Mouse (Mus musculus) ovary, adult 2 months (tissue): ENCODE results near the gene Osbpl7. TPM values are rescaled to one million over a fixed set of nuclear protein-coding genes. Genes with fewer than 3 reads are reported as not detected.

Experiments used
- polyA plus RNA-seq: library from polyadenylated mRNA; depleted of rRNA; stranded (reverse); fragments of >200 nt; gene quantifications from 2 replicates; pipeline ENCODE4 v1.2.3, GENCODE M21; 2012; rRNA removed

Osbpl7 gene
- 15.7 and 17.9 TPM in 2 replicates for polyA plus RNA-seq

DNA sequence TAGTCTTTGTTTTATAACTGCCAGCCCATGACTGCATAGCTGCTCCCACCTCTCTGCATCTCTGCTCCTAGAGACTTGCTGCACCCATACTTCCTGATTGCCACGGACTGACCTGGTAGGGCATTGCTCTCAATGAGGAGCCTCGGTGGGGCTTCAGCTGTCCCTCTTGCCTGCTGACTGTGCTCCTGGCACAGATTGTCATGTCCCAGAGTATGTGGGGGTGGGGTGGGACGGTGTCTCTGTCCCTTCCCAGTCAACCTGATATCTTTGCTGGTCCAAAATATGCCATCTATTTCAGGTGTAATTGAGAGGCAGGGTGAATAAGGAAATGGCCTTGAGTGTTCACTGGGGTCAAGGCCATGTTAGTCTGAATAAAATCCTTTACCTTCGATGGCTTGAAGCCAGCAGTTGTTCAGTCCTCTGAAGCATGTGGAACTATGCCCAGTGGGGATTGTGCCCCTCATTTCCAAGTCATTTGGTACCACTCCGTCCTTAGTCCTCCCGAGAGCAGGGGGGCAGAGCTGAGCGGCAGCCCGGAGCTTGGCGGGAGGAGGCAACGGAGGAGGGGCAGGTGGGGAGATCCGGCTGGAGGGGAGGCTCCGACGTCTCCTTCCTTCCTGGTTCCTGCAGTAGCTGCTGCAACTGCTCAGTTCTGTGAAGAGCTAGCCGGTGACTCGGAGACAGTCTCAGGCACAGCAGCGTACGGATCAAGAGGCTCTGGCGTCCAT lies at the start of gene Osbpl7:
Gene Osbpl7 (plus strand): TSS at position 413 of the 728 bp plus-strand sequence.

DNA sequence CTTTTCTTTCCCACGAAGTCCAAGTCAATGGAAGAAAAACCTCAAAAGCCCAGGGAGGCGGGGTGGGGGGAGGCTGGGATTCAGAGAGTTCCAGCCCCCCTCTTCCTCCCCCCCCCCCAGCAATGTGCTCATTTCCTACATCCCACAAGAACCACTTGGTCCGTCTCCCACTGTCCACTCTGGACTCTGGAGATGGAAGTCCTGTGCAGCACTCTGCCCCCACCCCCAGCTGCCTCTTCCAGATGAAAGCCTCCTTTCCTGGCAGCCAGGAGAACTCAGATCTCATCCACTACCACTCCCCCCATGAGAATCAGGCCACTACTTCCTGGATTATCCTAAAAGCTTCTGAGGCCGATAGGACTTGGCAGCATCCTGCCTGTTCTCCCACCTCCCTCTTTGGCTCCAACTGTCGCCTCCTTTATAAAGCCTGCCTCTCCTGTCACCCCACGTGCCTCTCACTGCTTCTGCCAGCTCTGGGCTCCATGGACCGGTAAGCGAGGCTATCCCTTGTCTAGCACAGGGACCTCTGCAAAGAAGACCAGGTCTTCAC lies 37.2 kb upstream of the Osbpl7 start, which contains the start of gene Sp6:
Gene Sp6 (plus strand): TSS at position 274 of the 550 bp plus-strand sequence.

DNA sequence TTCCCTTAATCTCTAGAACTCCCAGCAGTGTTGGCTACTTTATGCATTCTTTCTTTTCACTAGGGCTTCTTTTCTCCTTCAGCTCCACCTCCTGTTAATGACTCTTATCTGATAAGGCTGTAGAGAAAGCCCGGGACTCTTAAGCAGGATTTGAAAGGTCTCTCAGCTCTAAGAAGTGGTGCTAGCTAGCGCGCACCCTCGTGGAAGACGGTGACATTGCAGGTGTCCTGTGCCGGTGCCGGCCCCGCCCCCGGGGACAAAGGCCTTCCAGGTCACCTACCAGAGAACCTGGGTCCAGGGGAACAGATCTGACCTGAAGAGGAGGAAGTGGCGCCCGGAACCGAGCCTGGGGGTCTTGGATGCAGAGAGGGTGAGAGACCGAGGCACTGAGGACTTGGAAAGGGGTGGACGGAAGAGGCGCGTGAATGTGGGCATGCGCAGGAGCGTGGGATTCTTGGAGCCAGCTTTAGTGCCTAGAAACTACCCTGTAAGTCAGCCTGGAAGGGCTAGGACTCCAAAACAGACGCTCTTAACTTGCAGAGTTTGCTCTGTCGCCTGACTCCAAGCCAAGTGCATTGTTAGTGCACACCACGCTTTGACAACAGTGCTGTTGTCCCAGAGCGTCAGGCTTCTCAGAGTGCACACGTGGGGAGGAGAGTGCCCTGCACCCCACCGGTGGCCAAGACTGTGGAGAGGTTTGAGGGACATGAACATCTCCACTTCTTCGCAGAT lies 20.6 kb upstream of the Osbpl7 start, which contains the start of gene Scrn2:
Gene Scrn2 (plus strand): TSS at position 253 of the 732 bp plus-strand sequence.

DNA sequence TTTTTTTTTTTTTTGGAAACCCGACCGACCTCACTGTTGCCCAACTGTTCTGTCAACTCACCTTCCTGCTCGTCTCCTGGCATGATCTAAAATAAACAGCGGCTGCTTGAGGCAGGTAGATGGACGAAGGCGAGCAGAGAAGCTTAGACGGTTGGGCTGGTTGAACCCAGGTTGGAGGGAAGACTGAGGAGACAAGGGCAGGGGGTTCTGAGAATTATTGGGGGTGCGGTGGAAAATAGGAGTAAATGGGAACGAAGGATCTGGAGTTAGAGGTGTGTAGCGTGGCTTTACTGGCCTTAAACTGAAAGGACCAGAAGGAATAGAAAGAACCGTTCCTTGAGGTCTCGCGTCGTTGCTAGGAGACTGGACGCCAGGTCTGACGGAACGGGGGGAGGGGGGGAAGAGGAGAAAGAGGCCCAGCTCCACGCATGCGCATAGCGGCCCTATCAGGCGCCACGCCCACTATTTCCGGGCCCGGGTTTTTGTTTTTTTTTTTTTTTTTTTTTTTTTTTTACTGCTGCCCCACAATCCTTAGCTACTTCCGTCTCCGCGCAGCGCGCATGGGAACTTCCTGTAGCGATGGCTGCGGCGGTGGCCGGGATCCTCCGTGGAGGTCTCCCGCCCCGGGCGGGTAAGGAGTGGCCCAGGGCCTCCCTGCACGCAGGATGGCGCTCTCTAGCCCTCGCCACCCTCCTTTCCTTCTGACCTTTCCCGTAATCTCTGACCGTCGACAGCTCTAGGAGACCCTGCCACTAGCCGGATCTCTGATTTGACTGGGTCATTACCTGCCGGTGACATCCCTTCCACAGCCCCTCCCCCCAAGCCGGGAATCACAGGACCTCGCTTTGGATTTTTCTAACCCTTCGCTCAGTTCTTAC lies 9.2 kb upstream of the Osbpl7 start, which contains the start of the genes Lrrc46 and Mrpl10:
Gene Lrrc46 (minus strand): TSS at position 386 of the 878 bp plus-strand sequence.
Gene Mrpl10 (plus strand): TSS at position 539 of the 878 bp plus-strand sequence.

DNA sequence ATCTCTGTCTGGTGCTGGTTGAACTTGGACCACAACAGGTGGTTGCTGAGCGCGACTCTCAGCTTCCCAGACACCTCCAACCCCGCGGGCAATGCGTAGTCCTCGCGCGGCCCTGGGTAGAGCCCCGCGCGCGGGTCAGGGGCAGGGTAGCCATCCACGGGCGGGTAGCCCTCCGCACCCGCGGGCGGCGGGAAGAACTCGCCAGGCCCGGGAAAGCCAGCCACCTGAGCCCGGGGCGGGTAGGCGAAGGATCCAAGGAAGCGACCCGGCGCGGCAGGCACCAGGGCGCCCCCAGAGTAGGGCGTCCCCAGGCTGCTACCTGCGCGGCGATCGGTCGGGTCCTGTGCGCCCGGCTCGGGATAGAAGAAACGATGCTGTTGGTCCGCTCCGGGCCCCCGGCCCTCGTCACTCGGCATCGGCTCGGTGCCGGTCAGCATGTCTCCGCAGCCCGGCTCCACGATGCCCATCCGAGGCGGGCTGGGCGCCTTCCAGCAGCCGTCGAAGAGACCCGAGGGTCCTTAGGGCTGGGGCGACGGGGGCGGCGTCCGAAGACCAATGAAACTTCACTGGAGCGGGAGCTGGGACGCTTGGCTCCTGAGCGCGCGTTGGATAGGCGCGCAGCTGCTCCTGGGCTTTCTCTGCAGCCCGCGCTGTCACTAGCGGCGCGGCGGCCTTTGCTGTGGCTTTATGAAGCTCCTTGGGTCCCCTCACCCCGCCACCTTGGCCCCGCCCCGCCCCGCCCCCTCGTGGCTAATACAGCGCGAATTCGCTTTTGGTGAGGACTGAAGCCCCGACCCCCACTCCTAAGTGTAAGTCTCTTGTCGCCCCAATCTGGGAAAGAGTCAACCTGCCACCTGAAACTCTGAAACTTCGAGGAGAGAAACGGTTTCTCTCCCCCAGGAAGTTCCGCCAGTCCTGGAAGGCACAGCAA lies 64.5 kb downstream of the Osbpl7 start, which contains the start of gene Tbx21:
Gene Tbx21 (minus strand): TSS at position 661 of the 931 bp plus-strand sequence.

Other genes with a start within 250 kb of the Osbpl7 start
- 227 and 361 TPM in 2 replicates for gene Nfe2l1, start 220.7 kb upstream of the Osbpl7 start, polyA plus RNA-seq
- gene Copz2, start 200.8 kb upstream of the Osbpl7 start, polyA plus RNA-seq = 41.8 and 93.3 TPM in 2 replicates
- gene Cdk5rap3, start 134.1 kb upstream of the Osbpl7 start, polyA plus RNA-seq = 60.2 and 65.7 TPM in 2 replicates
- 10.8 and 20.4 TPM in 2 replicates for gene Prr15l, start 122.5 kb upstream of the Osbpl7 start, polyA plus RNA-seq
- 55.7 and 83.0 TPM in 2 replicates for gene Pnpo, start 106.6 kb upstream of the Osbpl7 start, polyA plus RNA-seq
- 13.0 and 18.2 TPM in 2 replicates for gene Sp2, start 67.7 kb upstream of the Osbpl7 start, polyA plus RNA-seq
- 0.41 and 0.48 TPM in 2 replicates for gene Sp6, start 37.2 kb upstream of the Osbpl7 start, polyA plus RNA-seq
- gene Scrn2, start 20.7 kb upstream of the Osbpl7 start, polyA plus RNA-seq = 47.9 and 54.8 TPM in 2 replicates
- 4.8 and 4.9 TPM in 2 replicates for gene Lrrc46, start 9.2 kb upstream of the Osbpl7 start, polyA plus RNA-seq
- 92.3 and 113 TPM in 2 replicates for gene Mrpl10, start 9.1 kb upstream of the Osbpl7 start, polyA plus RNA-seq
- 0.43 and 0.75 TPM in 2 replicates for gene Tbx21, start 64.7 kb downstream of the Osbpl7 start, polyA plus RNA-seq
- gene Tbkbp1, start 100.9 kb downstream of the Osbpl7 start, polyA plus RNA-seq = 30.1 and 40.3 TPM in 2 replicates
- 32.3 and 39.8 TPM in 2 replicates for gene Kpnb1, start 137.3 kb downstream of the Osbpl7 start, polyA plus RNA-seq
- gene Npepps, start 230.0 kb downstream of the Osbpl7 start, polyA plus RNA-seq = 25.6 and 48.4 TPM in 2 replicates